Mouse (Mus musculus): Measurements from ENCODE around the gene Sbno1.

Sbno1 gene

DNA sequence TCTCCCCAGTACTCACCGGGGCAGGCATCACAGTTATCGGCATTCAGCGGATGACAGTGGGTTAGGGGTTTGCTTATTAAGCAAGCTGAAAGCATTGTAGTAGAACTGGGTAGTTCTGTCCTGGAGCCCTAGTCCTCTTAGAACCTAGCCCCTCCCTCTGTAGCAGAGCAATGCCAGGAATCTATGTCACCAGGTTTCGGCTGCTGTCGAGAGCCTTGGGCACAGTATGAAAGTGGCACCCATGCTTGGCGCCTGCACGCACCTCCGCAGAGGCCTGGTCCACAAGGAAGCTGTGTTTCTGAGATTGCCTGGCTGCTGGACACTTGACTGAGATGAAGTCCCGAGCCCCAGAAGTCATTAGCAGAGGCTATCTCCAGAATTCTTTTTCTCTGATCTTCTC, 88.7 kb downstream of the Sbno1 start:
- DNase-seq (ENCODE audit: low read depth, low spot score) = no peak

DNA sequence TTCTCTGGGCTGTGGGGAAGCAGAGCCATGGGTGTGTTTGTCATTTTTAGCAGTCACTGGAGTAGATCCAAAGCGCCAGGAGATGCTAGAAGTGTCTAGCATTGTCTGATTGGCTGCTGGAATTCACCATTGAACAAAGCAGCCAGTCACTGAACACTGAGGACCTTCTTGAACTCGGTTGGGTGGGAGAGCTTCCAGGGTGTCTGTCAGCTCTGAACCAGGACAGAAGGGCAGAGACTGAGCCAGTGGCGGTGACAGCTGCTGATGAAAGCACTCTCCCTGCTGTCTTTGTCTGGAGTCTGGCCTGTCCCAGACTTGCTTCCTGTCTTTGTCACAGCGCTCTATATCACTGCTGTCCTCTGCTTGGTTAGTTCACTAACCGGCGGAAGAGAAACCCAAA, 91.4 kb downstream of the Sbno1 start:
- no peak for DNase-seq (ENCODE audit: low read depth, low spot score)

DNA sequence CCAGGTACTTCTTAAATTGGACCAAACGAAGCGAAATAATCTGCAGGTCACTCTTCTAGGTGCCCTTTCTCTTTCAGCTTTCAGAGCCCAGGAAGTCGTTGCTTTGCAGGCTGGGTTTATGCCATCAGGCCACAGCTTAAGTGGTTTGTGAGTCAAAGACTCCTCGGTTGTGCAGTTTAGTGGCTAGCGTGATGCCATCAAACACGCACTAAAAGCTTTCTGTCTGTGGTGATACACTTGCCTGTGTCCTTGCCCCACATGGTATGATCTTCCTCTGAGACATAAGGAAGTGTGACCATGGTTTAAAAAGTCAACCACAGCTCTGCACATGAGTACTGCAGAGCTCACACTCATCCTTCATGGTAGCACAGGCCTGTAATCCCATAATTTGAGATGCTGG, 95.7 kb downstream of the Sbno1 start:
- DNase-seq (ENCODE audit: low read depth, low spot score) = no peak

DNA sequence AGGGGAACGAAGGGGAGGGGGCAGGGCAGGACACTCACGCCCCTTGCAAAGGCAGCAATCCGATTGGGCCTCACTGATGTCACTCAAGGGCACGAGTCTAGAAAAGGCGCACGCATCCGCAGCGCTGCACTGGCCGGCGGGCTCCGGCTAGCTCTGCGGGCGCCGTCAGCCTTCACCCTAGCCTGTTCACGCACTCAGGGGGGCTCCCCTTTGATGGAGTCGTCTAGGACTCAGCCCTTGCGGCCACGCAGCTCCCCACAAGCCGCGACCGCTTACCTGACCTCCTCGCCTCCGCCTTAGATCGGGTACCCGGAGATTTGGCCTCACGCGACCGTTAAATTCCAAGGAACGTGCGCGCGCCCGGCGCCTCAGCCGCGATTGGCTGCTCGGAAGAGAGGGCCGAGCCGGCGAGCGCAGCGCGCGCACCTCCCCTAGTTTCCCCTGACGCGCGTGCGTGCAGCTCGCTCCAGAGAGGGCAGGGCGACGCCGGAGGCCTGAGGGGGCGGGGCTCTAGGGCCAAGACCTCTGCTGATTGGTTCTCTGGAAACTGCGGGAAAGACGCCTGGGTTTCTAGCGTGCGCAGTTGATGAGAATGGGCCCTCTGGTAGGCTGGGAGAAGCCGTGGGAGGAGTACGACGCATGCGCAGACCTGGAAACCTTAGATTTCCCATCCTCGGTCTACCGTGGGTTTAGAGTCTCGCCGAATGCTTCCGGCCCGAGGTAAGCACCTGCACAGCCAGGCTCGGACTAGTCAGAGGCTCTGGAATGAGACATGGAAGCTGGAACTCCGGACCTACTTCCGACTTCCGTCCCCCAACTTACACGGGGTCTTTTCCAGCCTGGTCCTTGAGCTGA, 98.1 kb downstream of the Sbno1 start, which contains the start of the genes Mphosph9 and 2810006K23Rik:
TSS of gene Mphosph9 (minus strand) at position 463 of the 855 bp plus-strand sequence.
TSS of gene 2810006K23Rik (plus strand) at position 580 of the 855 bp plus-strand sequence.
- DNase-seq (ENCODE audit: low read depth, low spot score) = peak; percentile 100

DNA sequence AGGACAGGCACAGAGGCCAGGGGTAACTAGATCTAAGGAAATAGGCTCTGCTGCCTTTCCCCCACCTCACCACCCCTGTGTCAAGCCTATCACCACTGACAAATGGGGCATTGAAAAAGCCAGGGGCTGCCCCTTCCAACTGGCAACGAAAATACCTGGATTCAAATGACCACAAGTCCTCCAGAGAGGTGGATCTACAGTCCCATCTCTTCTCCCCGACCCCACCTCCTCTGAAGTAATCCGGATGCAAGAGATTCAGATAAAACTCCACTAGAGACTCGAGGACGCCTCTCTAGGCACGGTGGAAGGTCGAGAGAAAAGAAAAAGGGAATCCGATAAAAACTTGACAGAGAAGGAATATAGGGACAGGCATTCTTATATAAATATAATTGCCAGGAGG, 99.0 kb downstream of the Sbno1 start:
- no peak for DNase-seq (ENCODE audit: low read depth, low spot score)
